Mouse (Mus musculus) gastrocnemius, postnatal 25 days (tissue): Measurements from ENCODE around the gene Cox17. TPM values are rescaled to one million over a fixed set of nuclear protein-coding genes. Genes with fewer than 3 reads are reported as not detected.

Experiments
- DNase-seq: peaks from one replicate; pipeline ENCODE4 v3.0.0; 2022
- total RNA-seq, 2 experiments: library from RNA; stranded (reverse); gene quantifications; 1 replicate in 1 of 2; 2 replicates in 1 of 2; pipeline ENCODE4 v1.2.3; 2021

The Cox17 gene
- total RNA-seq, 2 experiments from 2014 or later: 143 to 154 TPM

DNA sequence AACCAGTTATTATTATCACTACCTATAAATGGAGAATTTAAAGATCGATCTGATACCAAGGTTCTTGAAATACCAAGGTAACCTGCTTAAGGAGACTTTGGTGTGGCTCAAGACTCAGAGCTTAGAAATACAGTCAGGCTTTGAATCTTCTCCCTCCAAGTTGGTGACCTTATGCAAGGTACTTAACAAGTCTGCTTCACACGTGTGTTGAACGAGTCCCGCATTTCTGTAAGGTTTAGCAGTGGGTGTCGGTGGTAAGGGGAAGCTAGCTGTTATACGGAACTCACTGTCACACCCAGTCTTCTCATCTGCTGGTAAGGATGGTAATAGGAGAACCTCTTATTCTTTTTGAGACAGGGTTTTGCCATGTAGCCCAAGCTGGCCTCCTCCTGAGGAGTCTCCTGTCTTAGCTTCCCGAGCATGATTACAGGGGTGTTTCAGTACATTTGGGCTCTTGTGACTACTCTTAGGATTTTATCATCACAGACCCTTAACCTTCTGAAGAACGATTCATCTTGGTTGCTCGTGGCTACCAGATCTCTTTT lies 1.5 kb downstream of the Cox17 start:
- DNase-seq: no peak

GRCm38 (mm10) chr16:38349881-38350280 lies 3.1 kb downstream of the Cox17 start:
- no peak for DNase-seq

DNA sequence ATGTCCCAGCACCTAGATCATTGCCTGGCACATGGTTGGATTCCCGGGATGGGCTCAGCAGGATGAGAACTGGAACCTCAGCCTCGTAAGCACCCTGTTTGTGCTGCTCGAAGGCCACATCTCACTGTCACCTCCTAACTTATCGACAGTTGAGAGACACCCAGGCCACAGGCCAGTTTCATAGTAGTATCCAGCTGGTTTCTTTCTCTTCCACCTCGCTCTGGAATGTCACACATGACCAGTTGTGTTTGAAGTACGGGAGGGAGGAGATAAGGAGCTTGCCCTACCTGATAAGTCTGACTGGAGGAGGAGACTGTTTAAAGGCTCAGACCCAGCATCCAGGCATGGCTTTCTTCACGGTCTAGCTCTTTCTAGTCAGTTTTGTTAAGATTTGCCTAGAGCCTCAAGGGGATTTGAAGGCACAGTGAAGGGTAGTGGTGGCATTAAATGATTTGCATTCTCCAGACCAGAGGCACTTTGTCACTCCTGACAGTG lies 3.6 kb downstream of the Cox17 start:
- DNase-seq: no peak

DNA sequence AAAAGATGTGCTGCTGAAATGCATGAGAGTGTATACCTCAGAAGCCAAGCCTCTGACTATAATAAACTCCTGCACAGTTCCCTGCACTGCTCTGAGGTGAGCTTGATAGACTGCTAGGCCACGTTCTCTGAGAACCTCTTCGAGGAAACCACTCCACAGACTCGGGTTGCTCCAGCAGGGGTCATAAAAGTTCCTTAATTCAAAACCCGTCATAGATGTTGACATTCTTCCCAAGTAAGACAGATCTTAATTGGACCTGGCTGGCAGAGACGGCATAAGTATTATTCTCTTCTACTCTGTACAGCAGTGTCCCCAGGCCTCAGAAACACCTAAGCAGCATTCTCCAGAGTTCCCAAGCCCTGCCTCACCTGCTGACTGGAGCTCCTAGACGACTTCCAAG lies 4.1 kb downstream of the Cox17 start:
- DNase-seq: no peak

GRCm38 (mm10) chr16:38352031-38352430 lies 5.2 kb downstream of the Cox17 start:
- no peak for DNase-seq

DNA sequence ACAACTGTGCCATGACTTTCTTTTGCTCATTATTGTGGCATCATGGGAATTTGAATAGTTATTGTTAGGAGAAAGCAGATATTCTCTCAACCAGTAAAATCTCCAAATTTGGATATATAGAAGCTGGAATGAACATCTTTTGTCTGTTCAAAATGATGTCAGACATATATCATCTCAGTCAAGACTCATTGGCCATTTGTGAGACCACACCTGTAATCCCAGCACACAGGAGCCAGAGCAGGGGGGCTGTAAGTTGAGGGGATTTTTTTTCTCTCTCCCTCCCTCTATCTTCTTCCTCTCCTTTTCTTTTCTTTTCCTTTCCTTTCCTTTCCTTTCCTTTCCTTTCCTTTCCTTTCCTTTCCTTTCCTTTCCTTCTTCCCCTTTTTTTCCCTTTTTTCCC lies 6.1 kb downstream of the Cox17 start:
- no peak for DNase-seq

DNA sequence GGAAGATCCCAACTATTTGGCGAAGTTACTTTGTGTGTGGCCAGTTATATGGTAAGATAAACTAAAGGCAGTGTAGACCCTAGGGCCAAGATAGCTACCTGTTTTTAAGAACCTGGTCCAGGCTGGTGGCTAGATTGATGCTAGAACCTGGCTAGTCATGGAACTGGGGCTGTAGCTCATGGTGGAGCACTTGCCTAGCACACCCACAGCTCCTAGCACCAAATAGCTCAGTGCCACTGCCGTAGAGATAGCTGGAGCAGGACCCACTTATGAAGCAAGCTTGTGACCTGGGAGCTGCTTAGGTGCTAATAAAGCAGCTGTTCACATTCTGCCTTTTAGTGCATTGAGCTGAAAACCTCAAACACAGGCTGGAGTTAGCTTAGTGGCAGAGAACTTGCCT lies 6.9 kb downstream of the Cox17 start:
- DNase-seq: no peak

GRCm38 (mm10) chr16:38354185-38354913 lies 7.6 kb downstream of the Cox17 start:
- DNase-seq: no peak

GRCm38 (mm10) chr16:38358256-38358812 lies 11.5 kb downstream of the Cox17 start:
- no peak for DNase-seq

- DNase-seq: no peak
Observed at GRCm38 (mm10) chr16:38359241-38359640, 12.4 kb downstream of the Cox17 start.

DNA sequence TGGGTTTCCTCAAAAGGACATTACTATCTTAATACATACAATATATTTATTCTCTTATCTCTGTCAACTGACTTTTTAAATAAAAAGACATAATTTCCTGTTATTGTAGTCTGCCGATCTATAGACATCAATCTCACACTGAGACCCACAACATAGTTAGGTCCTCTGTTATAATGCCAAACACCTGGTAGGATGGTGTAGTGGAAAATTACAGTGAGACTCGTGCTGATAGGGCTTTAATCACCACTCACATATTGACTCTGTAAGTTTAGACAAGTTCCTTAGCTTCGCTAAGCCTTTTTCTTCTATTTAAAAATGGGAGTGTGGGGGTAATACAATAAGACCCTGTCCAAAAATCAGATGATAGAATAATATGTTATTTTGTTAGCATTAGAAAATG lies 13.1 kb downstream of the Cox17 start:
- no peak for DNase-seq

DNA sequence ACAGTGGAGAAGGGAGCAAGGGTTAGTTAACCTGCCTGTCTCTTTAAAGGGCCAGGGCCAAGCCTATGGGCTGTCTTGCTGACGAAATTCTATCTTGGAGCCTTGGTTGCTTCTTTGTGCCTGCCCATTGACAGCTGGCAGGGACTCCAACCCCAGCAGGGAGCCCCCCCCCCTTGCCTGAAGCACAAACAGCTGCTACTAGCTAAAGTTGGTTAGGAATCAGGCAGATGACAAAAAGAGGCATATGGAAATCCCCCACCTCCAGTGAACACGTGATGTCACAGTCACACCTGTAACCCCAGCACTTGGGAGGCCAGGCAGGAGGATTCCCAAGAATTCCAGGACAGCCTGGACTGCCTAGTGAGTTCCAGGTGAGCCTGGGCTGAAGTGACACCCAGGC lies 13.5 kb downstream of the Cox17 start:
- peak; percentile 32 for DNase-seq

- DNase-seq: peak; percentile 57
Observed at GRCm38 (mm10) chr16:38361933-38362332, 15.1 kb downstream of the Cox17 start, which contains the start of gene Popdc2. Gene Popdc2, plus strand, starts transcription at chr16:38362209.

DNA sequence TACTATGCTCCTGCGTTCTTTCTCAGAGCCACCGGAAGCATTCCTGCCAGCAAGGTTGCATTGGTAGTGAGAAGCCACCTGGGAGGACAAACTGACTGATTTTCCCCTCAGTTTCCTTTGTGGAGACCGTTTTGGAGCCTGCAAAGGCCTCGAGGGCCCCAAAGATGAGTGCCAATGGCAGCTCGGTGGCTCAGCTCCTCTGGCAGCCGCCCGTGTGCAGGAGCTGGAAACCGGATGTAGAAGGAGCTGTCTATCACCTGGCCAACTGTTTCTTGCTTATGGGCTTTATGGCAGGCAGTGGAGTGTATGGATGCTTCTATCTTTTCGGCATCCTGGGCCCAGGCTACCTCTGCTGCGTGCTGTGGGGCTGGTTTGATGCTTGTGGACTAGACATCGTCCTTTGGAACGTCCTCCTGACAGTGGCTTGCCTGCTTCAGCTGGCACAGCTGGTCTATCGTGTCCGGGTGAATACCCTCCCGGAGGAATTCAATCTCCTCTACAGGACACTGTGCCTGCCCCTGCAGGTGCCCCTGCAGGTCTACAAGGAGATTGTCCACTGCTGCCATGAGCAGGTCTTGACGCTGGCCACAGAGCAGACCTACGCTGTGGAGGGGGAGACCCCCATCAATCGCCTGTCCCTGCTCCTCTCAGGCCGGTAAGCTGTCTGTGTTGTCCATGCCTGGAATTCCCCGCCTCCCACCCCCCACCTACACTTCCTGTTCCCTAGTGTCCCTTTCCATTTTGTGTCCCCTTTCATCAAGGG lies 15.9 kb downstream of the Cox17 start:
- no peak for DNase-seq

DNA sequence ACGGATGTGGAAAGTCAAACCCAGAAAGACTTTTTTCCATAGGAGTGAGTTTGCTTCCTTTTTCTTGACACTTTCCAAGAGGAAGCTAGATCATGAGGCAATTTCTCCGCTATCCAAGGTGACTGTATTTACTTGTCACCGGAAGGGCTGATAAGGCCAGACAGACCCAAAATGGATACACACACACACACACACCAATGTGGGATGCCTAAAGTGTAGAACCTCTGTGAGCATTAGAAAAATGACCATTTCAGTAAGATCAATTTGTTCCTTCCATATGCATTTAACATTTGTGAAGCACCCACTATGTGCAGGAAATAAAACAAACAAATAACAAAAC lies 16.4 kb downstream of the Cox17 start:
- no peak for DNase-seq

GRCm38 (mm10) chr16:38363657-38364056 lies 16.9 kb downstream of the Cox17 start:
- DNase-seq: no peak

DNA sequence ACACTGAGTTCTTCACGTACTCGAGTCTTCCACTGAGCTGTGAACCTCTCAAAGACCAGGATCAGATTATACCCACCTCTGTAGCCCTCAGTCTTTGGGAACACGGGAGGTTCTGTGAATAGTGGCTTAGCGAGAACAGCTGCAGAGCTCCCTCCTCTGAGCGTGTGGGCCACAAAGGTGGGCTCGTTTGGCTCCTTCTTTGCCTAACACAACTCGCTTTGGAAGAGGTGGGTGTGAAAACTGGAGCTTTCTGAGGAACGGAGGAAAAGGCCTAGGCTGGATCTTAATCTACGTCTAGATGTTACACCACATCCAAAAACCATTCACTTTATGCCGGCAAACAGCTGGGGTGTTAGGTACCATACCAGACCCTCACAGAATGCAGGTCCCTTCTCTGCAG lies 18.6 kb downstream of the Cox17 start:
- no peak for DNase-seq

DNA sequence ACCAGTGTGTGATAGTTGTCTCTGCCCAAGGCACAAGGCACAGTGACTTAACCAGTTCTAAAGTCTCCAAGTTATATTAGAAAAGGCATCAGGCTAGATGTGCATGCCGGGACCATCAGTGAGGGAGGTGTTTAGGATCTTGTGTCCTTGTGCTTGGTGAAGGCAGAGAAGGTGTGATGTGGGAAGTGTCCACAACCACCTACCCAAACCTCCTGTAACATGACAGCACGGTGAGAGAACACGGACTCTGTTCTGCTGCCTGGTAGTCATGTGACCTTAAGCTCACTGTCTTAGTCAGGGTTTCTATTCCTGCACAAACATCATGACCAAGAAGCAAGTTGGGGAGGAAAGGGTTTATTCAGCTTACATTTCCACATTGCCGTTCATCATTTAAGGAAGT lies 19.4 kb downstream of the Cox17 start:
- no peak for DNase-seq

GRCm38 (mm10) chr16:38368336-38368735 lies 21.5 kb downstream of the Cox17 start:
- peak; percentile 44 for DNase-seq

DNA sequence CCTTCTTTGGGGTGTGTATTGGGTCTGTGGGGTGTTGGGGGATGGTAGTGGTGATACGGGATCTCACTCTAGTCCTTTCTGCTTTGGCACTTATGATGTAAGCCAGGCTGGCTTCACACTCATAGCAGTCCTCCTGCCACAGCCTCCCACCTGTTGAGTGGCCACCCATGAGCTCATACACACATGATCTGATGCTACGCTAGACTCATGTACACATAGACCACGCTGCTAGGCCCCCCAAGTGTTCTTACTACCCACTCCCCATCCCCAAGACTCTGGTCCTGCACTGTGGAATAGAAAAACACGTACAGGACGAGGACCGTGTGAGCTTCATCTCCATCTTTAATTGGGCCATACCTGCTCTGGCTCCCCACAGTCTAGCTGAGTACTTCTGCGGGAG lies 22.2 kb downstream of the Cox17 start:
- no peak for DNase-seq

GRCm38 (mm10) chr16:38369431-38369830 lies 22.6 kb downstream of the Cox17 start:
- DNase-seq: peak; percentile 21

DNA sequence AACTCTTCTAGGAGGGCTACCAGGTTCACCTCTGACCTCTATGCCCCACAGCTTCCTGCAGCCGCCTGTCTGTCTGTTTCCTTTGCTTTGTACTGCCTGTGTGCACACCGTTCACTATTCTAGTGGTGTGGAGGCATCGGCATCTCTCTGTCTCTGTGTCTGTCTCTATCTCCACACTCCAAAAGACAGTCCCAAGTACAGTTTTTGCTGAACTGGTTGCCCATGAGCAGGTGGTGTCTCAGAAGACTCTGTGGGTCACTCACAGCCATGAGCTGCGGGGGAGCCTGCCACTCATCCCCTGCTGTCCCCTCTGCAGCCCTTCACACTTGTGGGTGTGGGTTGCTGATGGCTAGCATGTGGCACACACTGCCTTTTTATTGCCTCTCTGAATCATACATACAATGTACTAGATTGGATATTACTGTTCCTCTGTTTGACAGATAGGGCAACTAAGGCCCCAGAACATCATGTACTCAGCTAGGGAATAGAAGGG lies 23.2 kb downstream of the Cox17 start:
- no peak for DNase-seq
